Mouse (Mus musculus) hindbrain, embryonic 11.5 days (tissue): ENCODE results near the gene Glycam1. TPM values are rescaled to one million over a fixed set of nuclear protein-coding genes. Genes with fewer than 3 reads are reported as not detected.
A peak's percentile ranks its signal among the peaks of the same experiment; 100 is the strongest.
"Not testable (repeated sequence)": the region's sequence is repeated elsewhere in the genome, so short reads cannot be mapped to it uniquely, and the experiment has no call there.

Experiments
- ATAC-seq: fragments of 200-750 bp; cut with Nextera tagmentation; 2 replicates; pipeline ENCODE4 v1.8.0; 2017; ENCODE audit warnings: mild to moderate bottlenecking, moderate TSS enrichment, moderate library complexity; ENCODE audit not compliant: low FRiP score
- DNase-seq: peaks from one replicate; pipeline ENCODE4 v3.0.0-alpha.2; 2015; ENCODE audit warnings: low spot score
- H3K27ac ChIP-seq: fragments of 300-500 bp; sonication (generic); 2 replicates; pipeline ENCODE4 v1.5.1; 2014; ENCODE audit warnings: mild to moderate bottlenecking, low read depth, low read length
- H3K27me3 ChIP-seq: fragments of 300-500 bp; sonication (generic); 2 replicates; pipeline ENCODE4 v1.6.1; 2014; ENCODE audit warnings: mild to moderate bottlenecking, low read length, moderate library complexity, mixed read lengths; ENCODE audit not compliant: control insufficient read depth, insufficient read depth
- H3K36me3 ChIP-seq: fragments of 300-500 bp; sonication (generic); 2 replicates; pipeline ENCODE4 v1.6.1; 2014; ENCODE audit warnings: mild to moderate bottlenecking, low read length, moderate library complexity, mixed read lengths; ENCODE audit not compliant: control insufficient read depth, insufficient read depth
- H3K4me1 ChIP-seq: fragments of 300-500 bp; sonication (generic); replicated peaks from 2 replicates; pipeline ENCODE4 v1.6.1; 2014; ENCODE audit warnings: low read length, mixed read lengths; ENCODE audit not compliant: control insufficient read depth, insufficient read depth
- H3K4me2 ChIP-seq: fragments of 300-500 bp; sonication (generic); replicated peaks from 2 replicates; pipeline ENCODE4 v1.6.1; 2014; ENCODE audit warnings: mild to moderate bottlenecking, low read depth, low read length
- H3K4me3 ChIP-seq: fragments of 300-500 bp; sonication (generic); 2 replicates; pipeline ENCODE4 v1.5.1; 2014; ENCODE audit warnings: low read depth, low read length
- H3K9ac ChIP-seq: fragments of 300-500 bp; sonication (generic); 2 replicates; pipeline ENCODE4 v1.6.1; 2014; ENCODE audit warnings: low read depth, low read length
- H3K9me3 ChIP-seq: fragments of 300-500 bp; sonication (generic); 2 replicates; pipeline ENCODE4 v1.6.1; 2016; ENCODE audit warnings: low read length; ENCODE audit not compliant: control insufficient read depth
- WGBS: fragments of 180-500 bp; shearing (Covaris S2); extraction: QIAGEN DNeasy Blood & Tissue Kit; methylation state at CpG from one replicate; pipeline ENCODE4 v1.1.7; 2014; 5-methylcytosine and 5-hydroxymethylcytosine counted together
- polyA plus RNA-seq: library from polyadenylated mRNA; unstranded; fragments of >200 nt; fragmentation: Nextera tagmentation; extraction: Ambion mirVana; gene quantifications from 2 replicates; pipeline ENCODE4 v1.2.1, GENCODE M21; 2014

Glycam1 gene
- not detected in 2 replicates for polyA plus RNA-seq

- H3K4me2 ChIP-seq: no peak within 1 kb of the TSS
- H3K27ac ChIP-seq: no peak within 1 kb of the TSS
- H3K9me3 ChIP-seq: no peaks in the 10 kb centered on the region
- no peaks in the 10 kb centered on the region for H3K36me3 ChIP-seq
- no peak within 1 kb of the TSS for H3K9ac ChIP-seq
- H3K27me3 ChIP-seq: no peaks in the 10 kb centered on the region
- ATAC-seq: no peak
- no peak within 1 kb of the TSS for H3K4me3 ChIP-seq
- no peak for DNase-seq
- no peaks in the 10 kb centered on the region for H3K4me1 ChIP-seq
Observed at GRCm38 (mm10) chr15:103564981-103565380, at the start of gene Glycam1. Gene Glycam1, minus strand, starts transcription at chr15:103565081.

- no peak overlapping the region for H3K4me3 ChIP-seq
- H3K9me3 ChIP-seq: no peaks in the 10 kb centered on the region
- no peaks in the 10 kb centered on the region for H3K27me3 ChIP-seq
- ATAC-seq (no peak), DNase-seq (no peak)
- 93% methylated on average over 1 of the region's 1 CpGs for WGBS
- no peaks in the 10 kb centered on the region for H3K4me1 ChIP-seq
- H3K4me2 ChIP-seq: no peak overlapping the region
- no peak overlapping the region for H3K27ac ChIP-seq
- no peaks in the 10 kb centered on the region for H3K36me3 ChIP-seq
- H3K9ac ChIP-seq: no peak overlapping the region
Observed at GRCm38 (mm10) chr15:103604481-103604880, 39.6 kb upstream of the Glycam1 start.

GRCm38 (mm10) chr15:103590779-103591178 is 25.9 kb upstream of the Glycam1 start:
- ATAC-seq (no peak), DNase-seq (no peak)
- H3K27me3 ChIP-seq: no peaks in the 10 kb centered on the region
- no peaks in the 10 kb centered on the region for H3K36me3 ChIP-seq
- H3K27ac ChIP-seq: no peak overlapping the region
- 97% methylated on average over 2 of the region's 2 CpGs for WGBS
- no peaks in the 10 kb centered on the region for H3K4me1 ChIP-seq
- H3K9me3 ChIP-seq: no peaks in the 10 kb centered on the region
- no peak overlapping the region for H3K9ac ChIP-seq
- H3K4me3 ChIP-seq: no peak overlapping the region
- H3K4me2 ChIP-seq: no peak overlapping the region

- H3K4me1 ChIP-seq, H3K27ac ChIP-seq, H3K36me3 ChIP-seq, ATAC-seq, H3K4me3 ChIP-seq, DNase-seq, H3K27me3 ChIP-seq, H3K4me2 ChIP-seq, H3K9me3 ChIP-seq, H3K9ac ChIP-seq: not testable (repeated sequence)
- WGBS: 88% methylated on average over 4 of the region's 4 CpGs
Observed at GRCm38 (mm10) chr15:103587752-103588151, 22.9 kb upstream of the Glycam1 start.

GRCm38 (mm10) chr15:103585876-103586275 is 21.0 kb upstream of the Glycam1 start:
- H3K4me2 ChIP-seq: no peak overlapping the region
- H3K4me1 ChIP-seq: no peaks in the 10 kb centered on the region
- 89% methylated on average over 2 of the region's 2 CpGs for whole genome bisulfite sequencing
- H3K27me3 ChIP-seq: no peaks in the 10 kb centered on the region
- ATAC-seq: no peak
- H3K36me3 ChIP-seq: no peaks in the 10 kb centered on the region
- no peak overlapping the region for H3K9ac ChIP-seq
- H3K4me3 ChIP-seq: no peak overlapping the region
- H3K9me3 ChIP-seq: no peaks in the 10 kb centered on the region
- H3K27ac ChIP-seq: no peak overlapping the region
- no peak for DNase-seq

- 41% methylated on average over 3 of the region's 3 CpGs for WGBS
- DNase-seq: peak; percentile 78
Observed at GRCm38 (mm10) chr15:103552096-103552690, 12.7 kb downstream of the Glycam1 start.

GRCm38 (mm10) chr15:103551053-103551452 is 13.8 kb downstream of the Glycam1 start:
- 41% methylated on average over 1 of the region's 1 CpGs for WGBS
- Histone ChIP-seq H3K36me3 (no peaks in the 10 kb centered on the region), H3K9me3 (no peaks in the 10 kb centered on the region), H3K27ac (no peak overlapping the region), H3K27me3 (no peaks in the 10 kb centered on the region), H3K4me1 (no peaks in the 10 kb centered on the region), H3K9ac (no peak overlapping the region), H3K4me3 (no peak overlapping the region), H3K4me2 (no peak overlapping the region)
- ATAC-seq (no peak), DNase-seq (no peak)

More at GRCm38 (mm10) chr15:103552096-103552690, 12.7 kb downstream of the Glycam1 start:
- no peak overlapping the region for H3K9ac ChIP-seq
- no peaks in the 10 kb centered on the region for H3K9me3 ChIP-seq
- H3K4me3 ChIP-seq: no peak overlapping the region
- peak; percentile 51; the same call in 1 of the 2 replicates for ATAC-seq
- no peaks in the 10 kb centered on the region for H3K4me1 ChIP-seq
- no peaks in the 10 kb centered on the region for H3K36me3 ChIP-seq
- H3K27me3 ChIP-seq: no peaks in the 10 kb centered on the region
- no peak overlapping the region for H3K4me2 ChIP-seq
- no peak overlapping the region for H3K27ac ChIP-seq

- 90% methylated on average over 1 of the region's 1 CpGs for WGBS
- no peak for ATAC-seq
- Histone ChIP-seq H3K9me3 (no peaks in the 10 kb centered on the region), H3K4me3 (no peak overlapping the region), H3K27ac (no peak overlapping the region), H3K4me2 (no peak overlapping the region), H3K9ac (no peak overlapping the region), H3K4me1 (no peaks in the 10 kb centered on the region), H3K27me3 (no peaks in the 10 kb centered on the region), H3K36me3 (no peaks in the 10 kb centered on the region)
- no peak for DNase-seq
Observed at GRCm38 (mm10) chr15:103549475-103549874, 15.4 kb downstream of the Glycam1 start.

- no peak overlapping the region for H3K4me3 ChIP-seq
- H3K9me3 ChIP-seq: no peaks in the 10 kb centered on the region
- H3K27ac ChIP-seq: no peak overlapping the region
- DNase-seq (no peak), ATAC-seq (no peak)
- H3K36me3 ChIP-seq: no peaks in the 10 kb centered on the region
- no peaks in the 10 kb centered on the region for H3K4me1 ChIP-seq
- H3K9ac ChIP-seq: no peak overlapping the region
- H3K4me2 ChIP-seq: no peak overlapping the region
- 91% methylated on average over 3 of the region's 3 CpGs for WGBS
- H3K27me3 ChIP-seq: no peaks in the 10 kb centered on the region
Observed at GRCm38 (mm10) chr15:103547983-103548382, 16.9 kb downstream of the Glycam1 start.
